Mouse (Mus musculus) cerebellum, adult 2 months (tissue): ENCODE measurements around the gene Limch1. TPM values are rescaled to one million over a fixed set of nuclear protein-coding genes. Genes with fewer than 3 reads are reported as not detected.

ENCODE experiments used
- DNase-seq, 2 experiments: peaks; one replicate each; pipeline ENCODE4 v3.0.0; 2021
- H3K27ac ChIP-seq: fragments of 200-500 bp; 2 replicates; pipeline ENCODE4 v1.5.1; 2012; ENCODE audit warnings: low read length, control low read depth, inconsistent platforms; ENCODE audit not compliant: insufficient read depth
- H3K27me3 ChIP-seq: fragments of 200-500 bp; 2 replicates; pipeline ENCODE4 v1.6.1; 2012; ENCODE audit warnings: inconsistent platforms, mild to moderate bottlenecking, low read length, moderate library complexity; ENCODE audit not compliant: control insufficient read depth, insufficient read depth
- H3K4me1 ChIP-seq: fragments of 200-500 bp; 2 replicates; pipeline ENCODE4 v1.6.1; 2011; ENCODE audit warnings: low read length; ENCODE audit not compliant: control insufficient read depth, insufficient read depth
- H3K4me3 ChIP-seq: fragments of 200-500 bp; replicated peaks from 2 replicates; pipeline ENCODE3; 2011; ENCODE audit warnings: mild to moderate bottlenecking, low read depth, low read length, control low read depth; ENCODE audit not compliant: insufficient read depth
- CTCF ChIP-seq: fragments of 200-500 bp; IDR thresholded peaks from 2 replicates; pipeline ENCODE4 v1.5.1; 2011; ENCODE audit warnings: low read depth, mild to moderate bottlenecking, control low read depth, low read length, moderate library complexity, borderline replicate concordance; ENCODE audit not compliant: insufficient read depth
- POLR2A ChIP-seq: fragments of 200-500 bp; IDR thresholded peaks from 2 replicates; pipeline ENCODE4 v1.6.1; 2011; ENCODE audit warnings: low read length, control low read depth, borderline replicate concordance; ENCODE audit not compliant: insufficient read depth
- WGBS: fragments of 180-500 bp; shearing (Covaris S2); methylation state at CpG from one replicate; pipeline ENCODE4 v1.1.7; 2018; 5-methylcytosine and 5-hydroxymethylcytosine counted together
- polyA plus RNA-seq: library from polyadenylated mRNA; depleted of rRNA; stranded (reverse); fragments of >200 nt; gene quantifications from 2 replicates; pipeline ENCODE4 v1.2.3, GENCODE M21; 2012

The Limch1 gene
- polyA plus RNA-seq, 1 experiment: 68.1 TPM

DNA sequence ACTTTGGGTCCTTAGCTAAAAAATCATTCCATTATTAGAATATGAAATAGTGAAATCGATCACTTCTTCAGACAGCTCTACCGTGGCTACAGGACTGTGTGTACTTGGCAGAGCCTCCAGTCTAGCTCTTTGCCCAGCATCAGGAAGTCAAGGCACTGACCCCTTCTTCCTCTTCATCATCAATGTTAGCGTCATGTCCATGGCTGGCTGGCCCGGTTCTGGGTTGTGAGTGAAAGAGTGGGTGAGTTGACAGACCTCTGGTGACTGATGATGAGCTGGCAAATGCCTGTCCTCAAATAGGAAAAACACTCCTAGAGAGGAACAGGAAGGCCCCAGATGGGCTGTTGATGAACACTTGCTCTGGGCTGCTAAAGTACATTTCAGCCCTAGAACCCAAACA lies 103.5 kb downstream of the Limch1 start:
- TF ChIP-seq POLR2A (no peak), CTCF (no peak)
- no peak overlapping the region for H3K4me3 ChIP-seq
- H3K4me1 ChIP-seq: peaks cover 6% of the 10 kb centered on the region
- 79% methylated on average over 4 of the region's 4 CpGs for WGBS
- no peak overlapping the region for H3K27ac ChIP-seq
- no peak for DNase-seq
- no peaks in the 10 kb centered on the region for H3K27me3 ChIP-seq

- H3K27me3 ChIP-seq: no peaks in the 10 kb centered on the region
- DNase-seq: no peak
- H3K4me3 ChIP-seq: no peak overlapping the region
- H3K27ac ChIP-seq: no peak overlapping the region
- H3K4me1 ChIP-seq: peaks cover 6% of the 10 kb centered on the region
- WGBS: 46% methylated on average over 11 of the region's 11 CpGs
- TF ChIP-seq POLR2A: no peak
- no peak for TF ChIP-seq CTCF
These were observed 105.2 kb downstream of the Limch1 start for GRCm38 (mm10) chr5:66850721-66851251.

- no peak for DNase-seq
These were observed 106.1 kb downstream of the Limch1 start for GRCm38 (mm10) chr5:66851708-66852107.

DNA sequence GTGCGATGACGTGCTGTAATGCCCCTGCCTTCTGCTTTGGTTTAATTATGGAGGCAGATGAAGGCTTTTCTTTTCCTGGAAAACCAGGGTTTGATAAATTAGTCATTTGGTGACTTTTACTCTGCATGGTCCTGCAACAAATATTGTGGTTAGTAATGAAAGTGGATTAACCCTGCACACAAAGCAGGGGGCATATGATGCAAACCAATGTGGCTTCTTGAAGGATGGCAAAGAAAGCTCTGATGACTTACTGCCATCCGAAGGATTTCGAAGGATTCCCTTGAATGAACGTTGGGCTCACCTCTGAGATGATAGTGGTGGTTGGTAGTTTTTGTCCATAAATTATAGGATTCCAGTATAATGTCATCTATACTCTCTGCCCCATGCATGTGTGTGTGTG lies 108.6 kb downstream of the Limch1 start:
- Histone ChIP-seq H3K4me1 (peaks cover 6% of the 10 kb centered on the region), H3K27ac (no peak overlapping the region), H3K27me3 (no peaks in the 10 kb centered on the region), H3K4me3 (no peak overlapping the region)
- WGBS: 95% methylated on average over 5 of the region's 5 CpGs
- no peak for DNase-seq
- TF ChIP-seq POLR2A (no peak), CTCF (no peak)

More at GRCm38 (mm10) chr5:66851708-66852107, 106.1 kb downstream of the Limch1 start:
- 89% methylated on average over 5 of the region's 5 CpGs for WGBS
- H3K4me3 ChIP-seq: no peak overlapping the region
- no peak overlapping the region for H3K27ac ChIP-seq
- no peaks in the 10 kb centered on the region for H3K27me3 ChIP-seq
- TF ChIP-seq CTCF (no peak), POLR2A (no peak)
- H3K4me1 ChIP-seq: peaks cover 6% of the 10 kb centered on the region

DNA sequence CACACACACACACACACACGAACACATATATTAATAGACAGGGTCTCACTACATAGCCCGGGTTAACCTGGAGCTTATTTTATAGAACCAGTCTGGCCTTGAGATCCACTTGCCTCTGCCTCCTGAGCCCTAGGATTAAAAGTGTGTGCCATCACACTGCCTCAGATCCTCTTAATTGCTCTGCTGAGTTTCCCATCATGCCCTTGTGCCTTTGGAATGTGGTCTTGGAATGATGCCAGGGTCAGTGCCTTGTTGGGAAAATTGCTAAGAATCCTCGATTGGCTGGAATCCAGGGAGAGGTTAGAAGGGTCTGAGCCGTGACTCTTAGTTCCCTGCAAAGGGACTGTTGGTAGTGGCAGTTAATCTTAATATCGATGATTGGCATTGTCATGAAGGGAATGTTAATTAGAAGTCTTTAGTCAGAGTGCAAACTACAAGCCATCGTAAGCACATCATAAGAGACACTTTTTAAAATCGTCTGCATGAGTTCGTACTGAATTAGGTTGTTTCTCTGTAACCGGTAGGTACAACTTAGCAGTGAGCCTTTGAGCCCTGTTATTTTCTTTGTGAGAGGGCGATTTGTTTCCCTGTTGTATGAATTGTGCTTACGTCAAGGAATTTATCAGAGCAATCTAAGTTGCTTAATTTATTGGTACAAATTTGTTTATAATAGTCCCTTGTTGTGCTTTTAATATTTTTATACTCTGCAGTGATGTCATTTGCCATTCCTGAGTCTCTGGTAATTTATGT lies 109.9 kb downstream of the Limch1 start:
- H3K27ac ChIP-seq: no peak overlapping the region
- TF ChIP-seq CTCF: no peak
- TF ChIP-seq POLR2A: no peak
- H3K27me3 ChIP-seq: no peaks in the 10 kb centered on the region
- DNase-seq: no peak
- no peak overlapping the region for H3K4me3 ChIP-seq
- H3K4me1 ChIP-seq: peaks cover 2% of the 10 kb centered on the region
- WGBS: 66% methylated on average over 11 of the region's 11 CpGs

GRCm38 (mm10) chr5:66859506-66859905 lies 113.9 kb downstream of the Limch1 start:
- no peaks in the 10 kb centered on the region for H3K27me3 ChIP-seq
- 18% methylated on average over 3 of the region's 3 CpGs for whole genome bisulfite sequencing
- peak in 1 of 2 experiments; percentile 39 for DNase-seq
- TF ChIP-seq CTCF (no peak), POLR2A (no peak)
- H3K4me1 ChIP-seq: peaks cover 14% of the 10 kb centered on the region
- no peak overlapping the region for H3K4me3 ChIP-seq
- H3K27ac ChIP-seq: no peak overlapping the region

- TF ChIP-seq POLR2A (no peak), CTCF (no peak)
- peak in 1 of 2 experiments; percentile 26 for DNase-seq
- Histone ChIP-seq H3K4me3 (no peak overlapping the region), H3K4me1 (peaks cover 23% of the 10 kb centered on the region), H3K27ac (no peak overlapping the region), H3K27me3 (no peaks in the 10 kb centered on the region)
- WGBS: 22% methylated on average over 17 of the region's 17 CpGs
These were observed 115.8 kb downstream of the Limch1 start for GRCm38 (mm10) chr5:66861232-66862035.
